Mouse (Mus musculus) gastrocnemius, adult 2 months (tissue): Measurements from ENCODE around the gene Stard9. TPM values are rescaled to one million over a fixed set of nuclear protein-coding genes. Genes with fewer than 3 reads are reported as not detected.

ENCODE experiments used
- DNase-seq: peaks from one replicate; pipeline ENCODE4 v3.0.0; 2022
- H3K27ac ChIP-seq: fragments of 200-600 bp; 2 replicates; pipeline ENCODE4 v1.8.1; 2022; ENCODE audit warnings: mild to moderate bottlenecking
- H3K4me3 ChIP-seq: fragments of 200-600 bp; 2 replicates; pipeline ENCODE4 v1.8.1; 2022; ENCODE audit warnings: mild to moderate bottlenecking, moderate library complexity
- CTCF ChIP-seq: fragments of 200-600 bp; IDR thresholded peaks from 2 replicates; pipeline ENCODE4 v1.8.1; 2022; ENCODE audit warnings: antibody characterized with exemption, mild to moderate bottlenecking, moderate library complexity
- intact Hi-C: fragments of 180-260 bp; cut with DNase I; formaldehyde crosslinking; loops from one replicate; pipeline ENCODE4 v1.15.1; 2025
- total RNA-seq, 2 experiments: library from RNA; stranded (reverse); gene quantifications; 2 replicates each; pipeline ENCODE4 v1.2.3; 2021

Stard9 gene
- total RNA-seq, 2 experiments from 2014 or later = 3.0 TPM

- DNase-seq = no peak
- Histone ChIP-seq H3K4me3 (no peak overlapping the region), H3K27ac (no peak overlapping the region)
- intact Hi-C loops = no loop called here
- TF ChIP-seq CTCF = no peak
Observed at GRCm38 (mm10) chr2:120713441-120713840, 84.5 kb downstream of the Stard9 start.

- intact Hi-C loops = no loop called here
- TF ChIP-seq CTCF = no peak
- no peak overlapping the region for H3K27ac ChIP-seq
- H3K4me3 ChIP-seq = no peak overlapping the region
- DNase-seq = no peak
Observed at GRCm38 (mm10) chr2:120718496-120718895, 89.6 kb downstream of the Stard9 start.

GRCm38 (mm10) chr2:120720821-120721220, 91.9 kb downstream of the Stard9 start:
- intact Hi-C loops = no loop called here
- TF ChIP-seq CTCF = no peak
- no peak for DNase-seq
- no peak overlapping the region for H3K27ac ChIP-seq
- H3K4me3 ChIP-seq = no peak overlapping the region

- TF ChIP-seq CTCF = no peak
- intact Hi-C loops = no loop called here
Observed at GRCm38 (mm10) chr2:120721911-120722310, 93.0 kb downstream of the Stard9 start.

GRCm38 (mm10) chr2:120722491-120722890, 93.6 kb downstream of the Stard9 start:
- intact Hi-C loops = no loop called here
- DNase-seq = no peak
- no peak for TF ChIP-seq CTCF
- Histone ChIP-seq H3K4me3 (no peak overlapping the region), H3K27ac (no peak overlapping the region)

More at GRCm38 (mm10) chr2:120721911-120722310, 93.0 kb downstream of the Stard9 start:
- no peak overlapping the region for H3K4me3 ChIP-seq
- H3K27ac ChIP-seq = no peak overlapping the region
- DNase-seq = no peak

GRCm38 (mm10) chr2:120723621-120724020, 94.7 kb downstream of the Stard9 start:
- H3K4me3 ChIP-seq = no peak overlapping the region
- no peak for DNase-seq
- TF ChIP-seq CTCF = no peak
- intact Hi-C loops = no loop called here
- H3K27ac ChIP-seq = no peak overlapping the region

- no peak for TF ChIP-seq CTCF
- H3K27ac ChIP-seq = no peak overlapping the region
- H3K4me3 ChIP-seq = no peak overlapping the region
- intact Hi-C loops = no loop called here
- no peak for DNase-seq
Observed at GRCm38 (mm10) chr2:120724176-120724575, 95.3 kb downstream of the Stard9 start.

- no peak for DNase-seq
- intact Hi-C loops = loop anchor here (2.0 kb wide), 1 partner anchor 137 kb away; no protein-coding TSS in a partner anchor
- Histone ChIP-seq H3K4me3 (peak overlapping the region; percentile 84), H3K27ac (peak overlapping the region; percentile 93)
- no peak for TF ChIP-seq CTCF
Observed at GRCm38 (mm10) chr2:120729775-120730585, 101.1 kb downstream of the Stard9 start.

GRCm38 (mm10) chr2:120730639-120731166, 101.8 kb downstream of the Stard9 start:
- no peak for TF ChIP-seq CTCF
- DNase-seq = no peak
- peak overlapping the region; percentile 84 for H3K4me3 ChIP-seq
- intact Hi-C loops = loop anchor here (1.0 to 2.0 kb wide), 2 partner anchors 119 to 136 kb away; no protein-coding TSS in a partner anchor
- peak overlapping the region; percentile 93 for H3K27ac ChIP-seq

- TF ChIP-seq CTCF = peak; percentile 15; the same call in 1 of the 2 replicates
- Histone ChIP-seq H3K27ac (peak overlapping the region; percentile 93), H3K4me3 (peak overlapping the region; percentile 84)
- intact Hi-C loops = loop anchor here (1.0 to 2.0 kb wide), 2 partner anchors 118 to 135 kb away; no protein-coding TSS in a partner anchor
- peak; percentile 98 for DNase-seq
Observed at GRCm38 (mm10) chr2:120731167-120731862, 102.4 kb downstream of the Stard9 start.

- Histone ChIP-seq H3K4me3 (peak overlapping the region; percentile 84), H3K27ac (peak overlapping the region; percentile 93)
- DNase-seq = no peak
- intact Hi-C loops = loop anchor here (1.0 to 2.0 kb wide), 2 partner anchors 117 to 135 kb away; no protein-coding TSS in a partner anchor
- TF ChIP-seq CTCF = no peak
Observed at GRCm38 (mm10) chr2:120731877-120732530, 103.1 kb downstream of the Stard9 start.

- H3K27ac ChIP-seq = no peak overlapping the region; the same call in 1 of the 2 replicates
- TF ChIP-seq CTCF = no peak
- no peak overlapping the region for H3K4me3 ChIP-seq
- no peak for DNase-seq
- intact Hi-C loops = no loop called here
Observed at GRCm38 (mm10) chr2:120745496-120745895, 116.6 kb downstream of the Stard9 start.
